Mouse (Mus musculus) brain, embryonic 14.5 days (tissue): ENCODE measurements around the gene Ctf1.

ENCODE experiments used
- CTCF ChIP-seq: fragments of 200-500 bp; IDR thresholded peaks from 2 replicates; pipeline ENCODE4 v1.5.1; 2012; ENCODE audit warnings: inconsistent platforms, mild to moderate bottlenecking, moderate library complexity, borderline replicate concordance; ENCODE audit not compliant: insufficient read depth, insufficient read length; ENCODE audit errors: extremely low read depth
- POLR2A ChIP-seq: fragments of 200-500 bp; IDR thresholded peaks from 2 replicates; pipeline ENCODE4 v1.6.1; 2012; ENCODE audit warnings: mild to moderate bottlenecking, inconsistent platforms, borderline replicate concordance; ENCODE audit not compliant: poor library complexity, insufficient read depth, insufficient read length, severe bottlenecking; ENCODE audit errors: extremely low read depth

DNA sequence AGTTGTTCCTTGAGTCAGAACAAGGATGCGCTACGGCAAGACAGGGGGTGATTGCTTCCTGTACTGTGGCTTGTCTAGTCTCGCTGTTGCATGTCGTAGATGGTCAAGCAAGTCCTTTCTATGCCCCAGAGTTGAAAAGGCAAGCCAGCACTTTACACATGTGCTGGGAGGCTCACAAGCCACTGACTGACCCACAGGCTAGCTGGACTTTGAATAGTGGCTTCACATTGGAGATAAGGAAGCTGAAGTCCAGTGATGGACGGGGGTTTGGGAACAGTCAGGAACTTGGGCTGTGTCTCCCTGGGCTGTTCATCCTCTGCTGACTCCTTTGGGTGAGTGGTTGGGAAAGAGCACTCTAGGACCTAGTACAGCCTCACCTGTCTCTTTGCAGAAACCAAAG lies 39.1 kb downstream of the Ctf1 start:
- TF ChIP-seq CTCF, result no peak
- no peak for TF ChIP-seq POLR2A
